Mouse (Mus musculus) hindbrain, embryonic 13.5 days (tissue): ENCODE data around the gene Cfap44. TPM values are rescaled to one million over a fixed set of nuclear protein-coding genes. Genes with fewer than 3 reads are reported as not detected.

Source experiments
- ATAC-seq: fragments of 200-750 bp; cut with Nextera tagmentation; 2 replicates; pipeline ENCODE4 v1.8.0; 2017; ENCODE audit warnings: moderate TSS enrichment; ENCODE audit not compliant: low FRiP score
- H3K27ac ChIP-seq: fragments of 300-500 bp; sonication (generic); 2 replicates; pipeline ENCODE4 v1.5.1; 2015; ENCODE audit warnings: inconsistent platforms, mild to moderate bottlenecking, moderate library complexity
- H3K27me3 ChIP-seq: fragments of 300-500 bp; sonication (generic); 2 replicates; pipeline ENCODE4 v1.6.1; 2015; ENCODE audit warnings: mild to moderate bottlenecking, inconsistent platforms
- H3K36me3 ChIP-seq: fragments of 300-500 bp; sonication (generic); 2 replicates; pipeline ENCODE4 v1.6.1; 2015; ENCODE audit warnings: mild to moderate bottlenecking, inconsistent platforms
- H3K4me1 ChIP-seq: fragments of 300-500 bp; sonication (generic); replicated peaks from 2 replicates; pipeline ENCODE4 v1.6.1; 2015; ENCODE audit warnings: inconsistent platforms
- H3K4me2 ChIP-seq: fragments of 300-500 bp; sonication (generic); 2 replicates; pipeline ENCODE4 v1.6.1; 2015; ENCODE audit warnings: inconsistent platforms, mild to moderate bottlenecking, moderate library complexity
- H3K4me3 ChIP-seq: fragments of 300-500 bp; sonication (generic); 2 replicates; pipeline ENCODE4 v1.5.1; 2015; ENCODE audit warnings: mild to moderate bottlenecking, inconsistent platforms
- H3K9ac ChIP-seq: fragments of 300-500 bp; sonication (generic); 2 replicates; pipeline ENCODE4 v1.6.1; 2015; ENCODE audit warnings: mild to moderate bottlenecking, inconsistent platforms
- H3K9me3 ChIP-seq: fragments of 300-500 bp; sonication (generic); 2 replicates; pipeline ENCODE4 v1.6.1; 2016; ENCODE audit warnings: inconsistent platforms
- WGBS: fragments of 180-500 bp; shearing (Covaris S2); methylation state at CpG from one replicate; pipeline ENCODE4 v1.1.7; 2015; 5-methylcytosine and 5-hydroxymethylcytosine counted together
- polyA plus RNA-seq: library from polyadenylated mRNA; unstranded; fragments of >200 nt; fragmentation: Nextera tagmentation; extraction: Ambion mirVana; gene quantifications from 2 replicates; pipeline ENCODE4 v1.2.1, GENCODE M21; 2015

Gene Cfap44
- polyA plus RNA-seq, 1 experiment from 2014 or later: 8.5 TPM

- no peak overlapping the region for H3K9ac ChIP-seq
- ATAC-seq: no peak
- H3K27ac ChIP-seq: peak overlapping the region; percentile 60; the same call in 1 of the 2 replicates
- no peaks in the 10 kb centered on the region for H3K27me3 ChIP-seq
- H3K4me2 ChIP-seq: no peak overlapping the region
- H3K9me3 ChIP-seq: no peaks in the 10 kb centered on the region
- WGBS: 44% methylated on average over 11 of the region's 11 CpGs
- peaks cover 53% of the 10 kb centered on the region for H3K4me1 ChIP-seq
- H3K36me3 ChIP-seq: no peaks in the 10 kb centered on the region
- H3K4me3 ChIP-seq: no peak overlapping the region
These were observed 132.8 kb downstream of the Cfap44 start for GRCm38 (mm10) chr16:44527218-44527905.

- peak overlapping the region; percentile 92 for H3K27ac ChIP-seq
- 86% methylated on average over 7 of the region's 7 CpGs for WGBS
- H3K4me3 ChIP-seq: no peak overlapping the region
- no peak overlapping the region for H3K9ac ChIP-seq
- ATAC-seq: no peak
- H3K4me2 ChIP-seq: no peak overlapping the region
- no peaks in the 10 kb centered on the region for H3K27me3 ChIP-seq
- no peaks in the 10 kb centered on the region for H3K36me3 ChIP-seq
- H3K9me3 ChIP-seq: no peaks in the 10 kb centered on the region
- peaks cover 66% of the 10 kb centered on the region for H3K4me1 ChIP-seq
These were observed 134.4 kb downstream of the Cfap44 start for GRCm38 (mm10) chr16:44528955-44529354.

- Histone ChIP-seq H3K27me3 (no peaks in the 10 kb centered on the region), H3K4me1 (peaks cover 70% of the 10 kb centered on the region), H3K4me2 (peak overlapping the region; percentile 58), H3K4me3 (peak overlapping the region; percentile 36; the same call in 1 of the 2 replicates), H3K9ac (no peak overlapping the region), H3K9me3 (no peaks in the 10 kb centered on the region), H3K36me3 (no peaks in the 10 kb centered on the region), H3K27ac (peak overlapping the region; percentile 92)
- no peak for ATAC-seq
- 21% methylated on average over 8 of the region's 8 CpGs for WGBS
These were observed 135.1 kb downstream of the Cfap44 start for GRCm38 (mm10) chr16:44529691-44530090.

- Histone ChIP-seq H3K9me3 (no peaks in the 10 kb centered on the region), H3K4me2 (peak overlapping the region; percentile 58), H3K4me1 (peaks cover 72% of the 10 kb centered on the region), H3K27ac (peak overlapping the region; percentile 92), H3K4me3 (peak overlapping the region; percentile 36), H3K9ac (peak overlapping the region; percentile 66), H3K36me3 (no peaks in the 10 kb centered on the region), H3K27me3 (no peaks in the 10 kb centered on the region)
- 3% methylated on average over 9 of the region's 9 CpGs for WGBS
- peak; percentile 15 for ATAC-seq
These were observed 135.6 kb downstream of the Cfap44 start for GRCm38 (mm10) chr16:44530191-44530590.

- H3K9ac ChIP-seq: peak overlapping the region; percentile 66
- H3K36me3 ChIP-seq: no peaks in the 10 kb centered on the region
- no peaks in the 10 kb centered on the region for H3K27me3 ChIP-seq
- peak overlapping the region; percentile 58 for H3K4me2 ChIP-seq
- WGBS: under 1% methylated on average over 7 of the region's 7 CpGs
- H3K4me3 ChIP-seq: peak overlapping the region; percentile 36
- no peaks in the 10 kb centered on the region for H3K9me3 ChIP-seq
- H3K4me1 ChIP-seq: peaks cover 79% of the 10 kb centered on the region
- peak; percentile 91 for ATAC-seq
- peak overlapping the region; percentile 92 for H3K27ac ChIP-seq
These were observed 136.2 kb downstream of the Cfap44 start for GRCm38 (mm10) chr16:44530829-44531228.

GRCm38 (mm10) chr16:44531239-44531797 is 136.7 kb downstream of the Cfap44 start:
- H3K9me3 ChIP-seq: no peaks in the 10 kb centered on the region
- 7% methylated on average over 12 of the region's 12 CpGs for WGBS
- H3K4me1 ChIP-seq: peaks cover 82% of the 10 kb centered on the region

More at GRCm38 (mm10) chr16:44531239-44531797, 136.7 kb downstream of the Cfap44 start:
- ATAC-seq: peak; percentile 27
- Histone ChIP-seq H3K27me3 (no peaks in the 10 kb centered on the region), H3K9ac (peak overlapping the region; percentile 66), H3K27ac (peak overlapping the region; percentile 92), H3K36me3 (no peaks in the 10 kb centered on the region), H3K4me2 (peak overlapping the region; percentile 58), H3K4me3 (peak overlapping the region; percentile 36)

Other genes with a start within 250 kb of the Cfap44 start
- gene Usf3, start 221.6 kb upstream of the Cfap44 start, polyA plus RNA-seq: 2.6 and 2.9 TPM in 2 replicates
- gene Sidt1, start 61.6 kb upstream of the Cfap44 start, polyA plus RNA-seq: 3.4 and 3.6 TPM in 2 replicates
- gene Spice1, start 47.7 kb upstream of the Cfap44 start, polyA plus RNA-seq: 17.1 and 17.7 TPM in 2 replicates
- 14.0 and 17.2 TPM in 2 replicates for gene Boc, start 164.1 kb downstream of the Cfap44 start, polyA plus RNA-seq